Mouse (Mus musculus): Measurements from ENCODE around the gene Mcub. TPM values are rescaled to one million over a fixed set of nuclear protein-coding genes. Genes with fewer than 3 reads are reported as not detected.

Mcub gene
- polyA plus RNA-seq, 1 experiment: 13.1 TPM

DNA sequence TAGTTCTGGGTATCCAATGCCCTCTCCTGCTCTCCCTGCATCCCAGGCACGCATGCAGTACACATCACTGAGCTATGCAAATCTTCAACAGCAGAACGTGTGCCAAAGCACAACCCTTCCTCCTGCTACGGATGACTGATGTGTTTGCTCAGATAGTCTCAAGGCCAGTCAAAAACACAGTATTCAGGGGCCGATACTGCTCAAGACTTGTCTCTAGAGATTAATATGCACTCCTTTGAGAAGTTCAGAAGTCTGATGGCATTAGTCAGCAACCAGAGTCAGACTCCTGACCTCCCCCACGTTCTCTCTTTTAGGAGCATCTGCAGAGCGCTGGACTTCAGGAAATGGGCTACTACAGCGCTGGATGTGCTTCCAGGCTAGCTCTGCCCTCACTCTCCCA lies 28.0 kb upstream of the Mcub start:
- no peaks in the 10 kb centered on the region for H3K27me3 ChIP-seq (ENCODE audit: control insufficient read depth, insufficient read depth, low read length)
- no peak for TF ChIP-seq POLR2A (IDR thresholded peaks at IDR 0.05; ENCODE audit: control insufficient read depth, extremely low read depth, insufficient read depth, low read length, poor library complexity)
- no peak for TF ChIP-seq CTCF (IDR thresholded peaks at IDR 0.05; ENCODE audit: borderline replicate concordance, control insufficient read depth, extremely low read depth, insufficient read depth, low read length, poor library complexity)
- DNase-seq: no peak
- no peak overlapping the region for H3K27ac ChIP-seq (ENCODE audit: control insufficient read depth, insufficient read depth, low read length)
- H3K4me3 ChIP-seq (ENCODE audit: control insufficient read depth, insufficient read depth, low read length): no peak overlapping the region
- no peaks in the 10 kb centered on the region for H3K4me1 ChIP-seq (replicated peaks; ENCODE audit: control insufficient read depth, insufficient read depth, low read length)
- H3K36me3 ChIP-seq (ENCODE audit: control insufficient read depth, insufficient read depth, low read length): peaks cover 73% of the 10 kb centered on the region
- WGBS: 95% methylated on average over 7 of the region's 7 CpGs

DNA sequence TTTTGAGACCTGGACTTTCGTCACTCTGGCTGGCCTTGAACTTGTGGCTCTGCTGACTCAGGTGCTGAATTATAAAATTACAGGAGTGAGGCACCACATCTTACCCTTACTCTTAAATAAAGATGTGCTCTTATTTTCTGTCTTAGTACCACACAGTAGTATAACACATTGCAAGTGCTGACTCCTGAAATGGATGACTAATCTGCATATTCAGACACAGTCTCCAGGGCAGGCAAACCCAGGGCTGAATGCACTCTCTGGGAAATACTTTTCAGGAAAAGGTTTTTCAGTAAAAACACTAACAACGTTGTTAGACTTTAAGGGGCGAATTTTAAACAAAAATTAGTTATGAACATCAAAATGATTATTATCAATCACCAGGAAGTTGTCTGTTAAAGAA lies 27.3 kb upstream of the Mcub start:
- Histone ChIP-seq H3K4me1 (replicated peaks; ENCODE audit: control insufficient read depth, insufficient read depth, low read length) (no peaks in the 10 kb centered on the region), H3K27me3 (ENCODE audit: control insufficient read depth, insufficient read depth, low read length) (no peaks in the 10 kb centered on the region), H3K4me3 (ENCODE audit: control insufficient read depth, insufficient read depth, low read length) (no peak overlapping the region), H3K27ac (ENCODE audit: control insufficient read depth, insufficient read depth, low read length) (no peak overlapping the region), H3K36me3 (ENCODE audit: control insufficient read depth, insufficient read depth, low read length) (peaks cover 73% of the 10 kb centered on the region)
- DNase-seq: no peak
- 95% methylated on average over 3 of the region's 3 CpGs for WGBS
- no peak for TF ChIP-seq POLR2A (IDR thresholded peaks at IDR 0.05; ENCODE audit: control insufficient read depth, extremely low read depth, insufficient read depth, low read length, poor library complexity)
- no peak for TF ChIP-seq CTCF (IDR thresholded peaks at IDR 0.05; ENCODE audit: borderline replicate concordance, control insufficient read depth, extremely low read depth, insufficient read depth, low read length, poor library complexity)

DNA sequence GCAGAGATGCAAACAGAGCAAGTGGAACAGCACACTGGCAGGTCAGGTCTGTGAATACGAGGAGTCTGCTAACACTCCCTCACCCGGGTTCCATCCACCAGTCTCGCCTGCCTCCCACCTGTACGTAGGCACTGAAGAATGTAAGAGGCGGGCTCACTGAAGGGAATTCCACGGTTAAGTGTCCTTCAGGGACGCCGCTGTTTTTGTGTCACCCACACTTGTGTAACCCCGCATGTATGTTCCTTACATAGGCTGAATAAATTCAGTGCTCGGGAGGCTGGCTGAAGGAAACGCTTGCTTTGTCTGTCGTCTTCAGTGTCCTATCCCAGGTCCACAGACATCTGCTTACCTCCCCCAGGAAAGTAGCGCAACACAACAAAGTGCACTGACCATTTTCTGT lies 17.3 kb upstream of the Mcub start:
- TF ChIP-seq CTCF (IDR thresholded peaks at IDR 0.05; ENCODE audit: borderline replicate concordance, control insufficient read depth, extremely low read depth, insufficient read depth, low read length, poor library complexity) (no peak), POLR2A (IDR thresholded peaks at IDR 0.05; ENCODE audit: control insufficient read depth, extremely low read depth, insufficient read depth, low read length, poor library complexity) (no peak)
- Histone ChIP-seq H3K4me1 (replicated peaks; ENCODE audit: control insufficient read depth, insufficient read depth, low read length) (no peaks in the 10 kb centered on the region), H3K36me3 (ENCODE audit: control insufficient read depth, insufficient read depth, low read length) (peaks cover 84% of the 10 kb centered on the region), H3K27me3 (ENCODE audit: control insufficient read depth, insufficient read depth, low read length) (no peaks in the 10 kb centered on the region), H3K27ac (ENCODE audit: control insufficient read depth, insufficient read depth, low read length) (no peak overlapping the region), H3K4me3 (ENCODE audit: control insufficient read depth, insufficient read depth, low read length) (no peak overlapping the region)
- 98% methylated on average over 13 of the region's 13 CpGs for WGBS
- DNase-seq: no peak

DNA sequence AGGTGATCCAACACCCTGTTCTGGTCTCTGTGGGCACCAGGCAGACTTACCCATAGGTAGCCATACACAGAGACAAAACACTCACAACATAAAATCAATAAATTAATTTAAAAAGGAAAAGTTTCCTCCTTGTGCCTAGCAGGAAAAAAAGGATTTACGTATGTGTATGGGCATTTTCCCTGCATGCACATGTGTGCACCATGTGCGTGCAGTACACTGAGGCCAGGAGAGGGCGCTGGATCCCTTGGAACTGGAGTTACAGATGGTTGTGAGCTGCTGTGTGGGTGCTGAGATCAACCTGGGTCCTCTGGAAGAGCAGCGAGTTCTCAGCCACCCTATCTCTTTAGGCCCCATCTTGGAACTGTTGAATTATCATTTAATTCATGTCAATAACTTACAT lies 15.3 kb upstream of the Mcub start:
- H3K27me3 ChIP-seq (ENCODE audit: control insufficient read depth, insufficient read depth, low read length): no peaks in the 10 kb centered on the region
- H3K4me3 ChIP-seq (ENCODE audit: control insufficient read depth, insufficient read depth, low read length): no peak overlapping the region
- WGBS: 97% methylated on average over 4 of the region's 4 CpGs
- DNase-seq: no peak
- H3K36me3 ChIP-seq (ENCODE audit: control insufficient read depth, insufficient read depth, low read length): peaks cover 75% of the 10 kb centered on the region
- no peak overlapping the region for H3K27ac ChIP-seq (ENCODE audit: control insufficient read depth, insufficient read depth, low read length)
- TF ChIP-seq CTCF (IDR thresholded peaks at IDR 0.05; ENCODE audit: borderline replicate concordance, control insufficient read depth, extremely low read depth, insufficient read depth, low read length, poor library complexity) (no peak), POLR2A (IDR thresholded peaks at IDR 0.05; ENCODE audit: control insufficient read depth, extremely low read depth, insufficient read depth, low read length, poor library complexity) (no peak)
- H3K4me1 ChIP-seq (replicated peaks; ENCODE audit: control insufficient read depth, insufficient read depth, low read length): no peaks in the 10 kb centered on the region

DNA sequence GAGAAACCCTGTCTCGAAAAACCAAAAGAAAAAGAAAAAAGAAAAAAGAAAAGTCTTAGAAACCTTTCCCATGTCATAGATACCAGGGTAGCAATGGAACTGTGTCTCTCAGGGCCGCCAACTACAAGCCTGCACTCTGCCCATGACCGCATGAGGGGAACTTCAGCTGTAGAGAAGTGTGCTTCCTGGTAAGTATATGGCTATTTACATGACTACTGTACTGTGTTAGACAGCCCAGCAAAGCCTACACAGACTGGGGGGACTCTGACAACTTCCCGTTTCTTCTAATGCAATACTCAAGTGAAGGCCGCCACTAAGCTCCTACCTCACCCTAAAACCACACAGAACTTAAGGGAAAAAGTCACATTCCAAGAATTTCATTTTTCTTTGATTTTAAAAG lies 14.8 kb upstream of the Mcub start:
- Histone ChIP-seq H3K36me3 (ENCODE audit: control insufficient read depth, insufficient read depth, low read length) (peaks cover 70% of the 10 kb centered on the region), H3K27me3 (ENCODE audit: control insufficient read depth, insufficient read depth, low read length) (no peaks in the 10 kb centered on the region), H3K4me1 (replicated peaks; ENCODE audit: control insufficient read depth, insufficient read depth, low read length) (no peaks in the 10 kb centered on the region), H3K27ac (ENCODE audit: control insufficient read depth, insufficient read depth, low read length) (no peak overlapping the region), H3K4me3 (ENCODE audit: control insufficient read depth, insufficient read depth, low read length) (no peak overlapping the region)
- WGBS: 91% methylated on average over 5 of the region's 5 CpGs
- DNase-seq: no peak
- no peak for TF ChIP-seq POLR2A (IDR thresholded peaks at IDR 0.05; ENCODE audit: control insufficient read depth, extremely low read depth, insufficient read depth, low read length, poor library complexity)
- no peak for TF ChIP-seq CTCF (IDR thresholded peaks at IDR 0.05; ENCODE audit: borderline replicate concordance, control insufficient read depth, extremely low read depth, insufficient read depth, low read length, poor library complexity)

DNA sequence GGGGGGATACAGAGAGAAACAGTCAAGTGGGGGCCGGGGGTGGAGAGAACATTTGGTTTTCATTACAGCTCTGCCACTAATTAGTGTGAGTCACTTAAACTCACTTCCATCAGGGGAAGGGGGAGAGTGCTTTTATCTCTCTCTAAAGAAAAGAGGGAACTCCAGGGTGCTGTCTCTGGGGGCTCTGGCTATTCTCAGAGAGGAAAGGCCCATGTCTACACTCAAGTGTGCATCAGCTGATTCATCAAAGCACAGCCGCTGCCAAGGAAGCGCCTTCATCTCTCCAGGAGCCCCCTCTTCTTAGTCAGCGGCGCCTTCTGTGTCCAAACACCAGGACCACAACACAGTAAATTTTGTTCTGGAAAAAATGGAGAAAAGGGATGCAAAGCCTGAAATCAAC lies 12.3 kb upstream of the Mcub start:
- Histone ChIP-seq H3K4me1 (replicated peaks; ENCODE audit: control insufficient read depth, insufficient read depth, low read length) (no peaks in the 10 kb centered on the region), H3K36me3 (ENCODE audit: control insufficient read depth, insufficient read depth, low read length) (peaks cover 45% of the 10 kb centered on the region)
- TF ChIP-seq CTCF (IDR thresholded peaks at IDR 0.05; ENCODE audit: borderline replicate concordance, control insufficient read depth, extremely low read depth, insufficient read depth, low read length, poor library complexity) (no peak), POLR2A (IDR thresholded peaks at IDR 0.05; ENCODE audit: control insufficient read depth, extremely low read depth, insufficient read depth, low read length, poor library complexity) (no peak)

DNA sequence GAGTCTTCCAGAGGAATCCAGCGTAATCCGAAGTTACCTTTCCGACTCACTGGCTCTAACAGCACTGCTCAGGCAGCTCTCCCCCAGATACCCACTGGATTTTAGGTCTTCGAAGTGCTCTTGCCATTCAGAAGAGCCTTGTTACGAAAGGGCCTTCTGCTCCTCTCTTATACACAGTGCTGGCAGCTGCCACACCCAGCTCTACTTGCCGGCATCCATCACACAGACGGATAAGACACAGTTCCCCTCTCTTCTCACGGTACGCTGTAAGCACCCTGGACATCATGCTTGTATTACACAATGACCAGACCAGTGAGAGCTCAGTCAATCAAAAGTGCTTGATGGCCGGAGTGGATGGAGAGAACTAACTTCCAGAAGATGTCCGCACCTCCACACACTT lies 11.8 kb upstream of the Mcub start:
- H3K36me3 ChIP-seq (ENCODE audit: control insufficient read depth, insufficient read depth, low read length): peaks cover 40% of the 10 kb centered on the region
- no peak for DNase-seq
- H3K4me3 ChIP-seq (ENCODE audit: control insufficient read depth, insufficient read depth, low read length): no peak overlapping the region
- TF ChIP-seq CTCF (IDR thresholded peaks at IDR 0.05; ENCODE audit: borderline replicate concordance, control insufficient read depth, extremely low read depth, insufficient read depth, low read length, poor library complexity) (no peak), POLR2A (IDR thresholded peaks at IDR 0.05; ENCODE audit: control insufficient read depth, extremely low read depth, insufficient read depth, low read length, poor library complexity) (no peak)
- WGBS: 97% methylated on average over 11 of the region's 11 CpGs
- H3K27me3 ChIP-seq (ENCODE audit: control insufficient read depth, insufficient read depth, low read length): no peaks in the 10 kb centered on the region
- no peaks in the 10 kb centered on the region for H3K4me1 ChIP-seq (replicated peaks; ENCODE audit: control insufficient read depth, insufficient read depth, low read length)
- H3K27ac ChIP-seq (ENCODE audit: control insufficient read depth, insufficient read depth, low read length): no peak overlapping the region

More for the DNA sequence above, 12.3 kb upstream of the Mcub start:
- Histone ChIP-seq H3K27ac (ENCODE audit: control insufficient read depth, insufficient read depth, low read length) (no peak overlapping the region), H3K4me3 (ENCODE audit: control insufficient read depth, insufficient read depth, low read length) (no peak overlapping the region), H3K27me3 (ENCODE audit: control insufficient read depth, insufficient read depth, low read length) (no peaks in the 10 kb centered on the region)
- DNase-seq: no peak
- 94% methylated on average over 5 of the region's 5 CpGs for WGBS

All from thymus, adult 2 months (tissue).